Mouse (Mus musculus) gastrocnemius, postnatal 36 days (tissue): ENCODE data around the gene Klhl42. TPM values are rescaled to one million over a fixed set of nuclear protein-coding genes. Genes with fewer than 3 reads are reported as not detected.

Experiments
- DNase-seq, 2 experiments: peaks; one replicate each; pipeline ENCODE4 v3.0.0; 2022
- intact Hi-C: fragments of 180-260 bp; cut with DNase I; formaldehyde crosslinking; loops from one replicate; pipeline ENCODE4 v1.15.1; 2025
- total RNA-seq, 2 experiments: library from RNA; stranded (reverse); gene quantifications; 2 replicates each; pipeline ENCODE4 v1.2.3; 2021

Klhl42 gene
- total RNA-seq, 2 experiments from 2014 or later, result 1.6 to 2.2 TPM

DNA sequence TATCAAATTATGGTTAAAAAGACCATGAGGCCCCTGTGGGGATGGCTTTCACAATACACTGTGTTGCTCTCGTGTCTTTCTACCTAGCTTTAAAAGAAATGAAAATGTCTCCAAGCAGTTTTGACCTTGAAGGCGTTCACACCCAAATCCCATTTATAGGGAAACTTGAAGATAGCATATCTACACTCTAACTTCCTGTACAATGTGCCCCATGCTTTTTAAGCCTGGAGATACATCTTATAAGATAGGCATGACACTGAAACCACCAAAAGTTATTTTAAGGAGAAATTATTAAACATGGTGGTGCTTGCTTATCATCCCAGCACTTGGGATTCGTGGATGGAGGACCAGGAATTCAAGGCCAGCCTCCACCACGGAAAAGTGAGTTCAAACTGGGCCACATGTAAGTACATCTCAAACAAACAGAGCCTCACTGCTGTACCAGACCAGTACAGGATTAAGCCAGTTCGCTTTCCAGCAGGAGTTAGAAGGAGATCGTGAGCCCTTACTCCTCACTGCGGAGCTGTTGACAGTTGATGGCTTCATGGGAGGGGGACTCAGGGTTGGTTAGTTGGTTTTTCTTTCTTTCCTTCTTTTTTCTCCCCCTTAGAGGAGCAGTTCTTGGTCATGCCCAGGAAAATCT, 5.7 kb upstream of the Klhl42 start:
- intact Hi-C loops, result no loop called here

DNA sequence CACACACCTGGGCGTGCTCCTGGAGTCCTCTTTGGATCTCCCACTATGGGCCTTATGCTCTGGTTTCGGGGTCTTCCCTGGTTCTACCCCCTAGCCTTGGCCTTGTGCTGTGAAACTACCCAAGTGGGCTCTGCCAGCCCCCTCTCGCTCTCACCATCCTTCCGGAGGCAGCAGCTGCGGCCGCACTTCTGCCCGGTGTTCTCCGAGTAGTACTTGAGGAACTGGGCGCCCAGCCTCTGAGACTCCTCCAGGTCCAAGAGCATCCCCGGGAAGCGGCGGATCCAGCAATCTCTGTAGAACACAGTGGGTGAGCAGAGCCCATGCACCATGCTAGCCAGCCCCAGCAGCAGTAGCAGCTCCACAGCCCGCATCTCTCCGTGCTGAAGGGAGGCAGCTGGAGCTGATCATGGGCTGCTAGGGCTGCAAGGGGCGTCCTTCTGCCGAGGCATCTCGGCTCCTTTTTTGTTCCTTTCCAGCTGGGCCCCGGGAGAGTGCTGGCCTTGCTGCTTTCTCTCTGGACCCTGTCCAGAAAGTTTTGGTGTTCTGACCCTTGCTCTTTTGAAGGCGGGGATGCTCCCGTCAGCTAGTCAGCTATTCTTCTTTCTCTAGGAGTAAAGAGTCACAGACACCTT, 4.5 kb upstream of the Klhl42 start, which contains the start of gene Mansc4:
Gene Mansc4 (minus strand): TSS at position 439 of the 632 bp plus-strand sequence.
- DNase-seq, result no peak
- intact Hi-C loops, result no loop called here

More for the DNA sequence above, 5.7 kb upstream of the Klhl42 start:
- DNase-seq, result no peak

DNA sequence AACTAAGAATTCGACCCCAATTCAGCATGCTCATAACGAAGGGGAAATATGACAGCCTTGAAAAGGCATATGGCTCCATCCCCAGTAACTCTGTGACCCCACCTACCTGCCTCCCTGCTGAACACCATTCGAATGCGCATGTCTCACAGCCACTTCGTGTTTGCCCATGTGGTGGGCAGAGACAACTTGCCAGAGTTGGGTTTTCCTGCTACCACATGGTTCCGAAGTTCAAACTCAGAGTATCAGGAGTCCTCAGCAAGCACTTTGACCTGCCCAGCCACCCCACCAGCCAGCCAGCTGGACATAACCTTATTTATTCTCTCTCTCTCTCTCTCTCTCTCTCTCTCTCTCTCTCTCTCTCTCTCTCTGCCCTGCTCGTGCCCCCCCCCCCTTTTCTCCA, 3.4 kb upstream of the Klhl42 start:
- no peak for DNase-seq
- intact Hi-C loops, result no loop called here

DNA sequence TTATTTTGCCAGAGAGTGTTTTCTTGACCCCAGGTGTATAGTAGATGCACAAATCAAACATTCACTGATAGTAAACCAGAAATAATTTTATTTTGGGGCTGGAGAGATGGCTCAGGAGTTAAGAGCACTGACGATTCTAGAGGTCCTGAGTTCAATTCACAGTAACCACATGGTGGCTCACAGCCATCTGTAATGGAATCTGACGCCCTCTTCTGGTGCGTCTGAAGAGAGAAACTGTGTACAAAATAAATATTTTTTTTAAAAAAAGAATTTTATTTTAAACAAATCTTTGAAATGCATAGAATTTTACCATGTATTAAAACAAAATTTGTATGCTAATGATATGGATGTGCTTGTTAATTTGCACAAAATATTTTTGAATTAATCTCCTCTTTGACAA, 2.7 kb upstream of the Klhl42 start:
- no peak for DNase-seq
- intact Hi-C loops, result no loop called here

DNA sequence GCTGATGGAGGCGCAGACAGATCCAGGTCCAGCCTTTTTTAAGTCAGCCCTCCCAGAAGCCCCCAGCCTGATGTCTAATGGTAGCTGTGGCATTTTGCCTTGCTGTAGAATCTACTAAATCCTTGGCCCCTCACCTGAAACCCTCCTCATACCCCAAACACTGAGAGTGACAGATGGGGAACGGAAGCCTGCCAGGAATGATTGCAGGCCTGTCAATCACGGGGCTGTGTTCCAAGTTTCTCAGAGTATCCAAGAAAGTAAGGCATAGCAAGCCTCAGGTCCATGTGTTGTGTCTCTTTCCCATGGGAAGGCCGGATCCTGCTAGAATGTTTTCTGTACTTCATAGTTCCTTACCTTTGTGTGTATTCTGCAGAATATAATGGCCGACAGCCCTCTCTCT, 988 bp upstream of the Klhl42 start:
- intact Hi-C loops, result no loop called here
- no peak for DNase-seq

DNA sequence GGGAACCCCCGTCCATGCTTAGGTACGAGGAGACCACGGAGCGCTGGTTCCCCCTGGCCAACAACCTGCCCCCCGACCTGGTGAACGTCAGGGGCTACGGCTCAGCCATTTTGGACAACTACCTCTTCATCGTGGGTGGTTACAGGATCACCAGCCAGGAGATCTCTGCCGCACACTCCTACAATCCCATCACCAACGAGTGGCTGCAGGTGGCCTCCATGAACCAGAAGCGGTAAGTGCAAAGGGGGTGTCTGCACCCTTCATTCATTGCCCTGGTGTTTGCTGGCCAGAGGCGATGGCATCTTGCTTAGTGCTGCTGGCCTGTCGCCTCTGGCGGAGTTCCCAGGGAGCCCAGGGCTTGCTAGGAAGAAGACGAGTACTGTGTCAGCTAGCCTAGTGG, 957 bp downstream of the Klhl42 start:
- DNase-seq, result peak; percentile 40 to 48
- intact Hi-C loops, result no loop called here

DNA sequence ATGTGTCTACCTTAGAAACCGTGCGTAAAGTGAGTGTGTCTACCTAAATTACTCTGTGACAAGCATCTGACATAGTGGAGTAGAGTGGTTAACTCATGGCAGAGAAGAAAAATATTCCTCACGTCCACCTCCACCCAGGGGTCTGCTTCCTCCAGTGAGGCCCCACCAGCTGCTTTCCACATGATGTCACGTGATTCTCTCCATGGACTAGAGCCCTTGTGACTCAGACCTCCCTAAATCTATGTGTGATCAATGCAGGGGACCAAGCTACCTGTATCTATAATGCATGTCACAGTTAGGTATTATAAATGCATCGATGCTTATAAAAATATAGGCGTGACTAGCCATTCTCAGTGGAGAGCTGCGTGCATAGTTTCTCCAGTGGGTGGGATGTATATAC, 3.6 kb downstream of the Klhl42 start:
- DNase-seq, result no peak
- intact Hi-C loops, result no loop called here

DNA sequence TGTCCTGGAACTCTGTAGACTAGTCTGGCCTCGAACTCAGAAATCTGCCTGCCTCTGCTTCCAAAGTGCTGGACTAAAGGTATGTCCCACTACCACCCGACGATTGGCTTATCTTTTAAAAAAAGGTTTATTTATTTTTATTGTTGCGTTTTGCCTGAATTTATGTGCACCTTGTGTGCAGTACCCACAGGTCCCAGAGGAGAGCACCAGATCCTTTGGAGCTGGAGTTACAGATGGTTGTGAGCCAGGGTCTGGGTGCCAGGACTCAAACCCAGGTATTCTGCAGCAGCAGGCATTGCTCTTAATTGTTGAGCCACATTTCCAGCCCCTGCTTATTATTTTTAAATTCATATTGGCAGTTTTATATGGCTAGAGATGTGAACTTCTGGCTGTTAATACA, 4.9 kb downstream of the Klhl42 start:
- intact Hi-C loops, result no loop called here
- DNase-seq, result no peak

DNA sequence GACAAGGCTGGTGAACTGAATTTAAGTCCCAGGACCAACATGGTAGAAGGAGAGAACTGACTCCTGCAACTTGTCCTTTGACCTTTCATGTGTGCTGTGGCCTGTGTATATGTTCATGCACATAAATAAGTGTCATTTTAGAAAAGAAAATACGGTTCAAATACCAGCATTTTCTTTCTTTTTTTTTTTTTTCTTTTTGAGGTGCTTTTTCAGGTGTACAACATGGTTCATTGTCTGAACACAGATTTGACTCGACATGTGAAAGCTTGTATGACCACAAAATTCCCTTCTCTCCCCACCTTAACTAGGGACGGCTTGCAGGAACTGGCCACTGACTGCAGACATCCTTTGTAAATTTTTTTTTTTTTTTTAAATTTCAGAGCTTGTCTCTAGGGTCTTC, 5.8 kb downstream of the Klhl42 start:
- DNase-seq, result no peak
- intact Hi-C loops, result no loop called here

DNA sequence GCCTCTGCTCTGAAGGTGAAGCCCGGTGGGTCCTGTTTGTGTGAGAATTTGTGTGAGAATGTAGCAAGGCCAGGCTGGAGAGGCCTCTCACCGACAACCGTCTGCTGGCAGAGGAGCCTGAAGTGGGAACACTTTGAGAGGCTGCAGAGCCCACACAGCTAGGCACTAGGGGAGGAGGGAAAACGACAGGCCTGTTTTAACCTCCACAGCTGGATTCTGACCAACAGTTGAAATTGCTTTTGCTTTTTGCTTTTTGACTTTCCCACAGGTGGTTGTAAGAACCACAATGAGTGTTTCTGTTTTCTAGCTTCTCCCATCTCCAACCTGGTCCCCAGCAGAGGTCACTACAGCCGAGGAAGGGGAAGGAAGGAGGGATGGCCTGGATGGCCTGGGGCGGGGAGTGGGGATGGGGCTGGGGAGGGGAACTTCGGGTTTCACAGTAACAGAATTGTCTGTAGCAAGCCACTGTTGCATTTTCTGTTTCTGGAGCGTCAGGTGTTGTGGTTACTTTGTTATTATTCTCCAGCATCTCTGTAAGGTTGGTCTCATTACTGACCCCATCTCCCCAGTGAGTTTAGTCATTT, 6.3 kb downstream of the Klhl42 start:
- DNase-seq, result no peak
- intact Hi-C loops, result no loop called here

DNA sequence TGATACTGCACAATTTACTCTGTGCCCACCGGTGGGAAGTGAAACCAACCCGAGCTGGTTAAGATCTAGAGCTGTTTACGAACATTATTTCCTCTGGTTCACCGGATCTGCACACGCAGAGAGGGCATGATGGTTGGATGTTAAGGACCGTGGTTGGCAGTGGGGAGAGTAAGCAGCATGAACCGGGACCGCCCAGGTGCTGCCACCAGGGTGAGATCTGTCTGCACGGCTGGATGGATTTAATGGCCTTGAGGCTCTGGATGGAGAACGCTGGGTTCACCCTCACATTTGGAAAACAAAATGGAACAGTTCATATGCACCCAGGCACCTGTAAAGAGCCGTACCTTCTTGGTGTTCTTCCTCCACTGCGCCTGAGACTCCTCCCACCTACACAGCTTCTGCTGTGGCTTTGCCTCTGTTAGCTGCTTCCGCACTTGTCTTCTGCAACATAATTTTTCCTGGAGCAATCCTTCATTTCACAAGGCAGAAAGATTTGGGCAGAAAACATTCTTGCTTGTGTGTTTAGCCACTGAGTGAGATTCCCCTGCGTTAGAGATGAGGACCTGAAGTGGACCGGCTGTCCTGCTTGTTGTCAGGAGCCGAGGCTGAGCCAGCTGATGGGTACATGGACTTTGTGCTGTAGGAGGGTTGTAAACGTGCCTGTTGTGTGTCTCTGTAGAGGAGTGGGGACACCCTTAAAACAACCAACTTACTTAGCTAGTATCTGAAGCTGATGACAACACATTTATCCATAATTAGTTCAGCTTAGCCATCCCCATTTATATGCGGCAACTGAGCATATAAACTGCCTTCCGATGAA, 8.5 kb downstream of the Klhl42 start:
- intact Hi-C loops, result loop anchor here (5.0 kb wide), 1 partner anchor 72 kb away; no protein-coding TSS in a partner anchor
- no peak for DNase-seq

DNA sequence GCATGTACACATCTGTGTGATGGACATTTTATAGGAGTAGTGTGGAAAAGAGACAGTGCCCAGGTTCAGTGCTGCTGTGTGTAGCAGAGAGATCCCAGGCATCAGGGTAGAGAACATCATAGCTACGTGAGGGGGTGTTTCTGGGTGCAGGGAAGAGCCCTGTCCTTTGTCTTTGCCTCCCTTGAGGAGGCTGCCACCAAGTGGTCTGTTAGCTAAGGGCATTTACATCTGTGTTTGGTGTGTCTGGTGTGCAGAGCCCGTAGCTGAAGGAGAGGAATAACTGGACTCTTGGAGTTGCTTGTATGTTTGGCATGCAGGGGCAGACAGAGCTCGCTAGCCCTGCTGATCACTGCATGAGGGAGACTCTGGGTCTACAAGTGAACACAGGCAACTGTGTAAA, 11.1 kb downstream of the Klhl42 start:
- intact Hi-C loops, result loop anchor here (5.0 kb wide), 1 partner anchor 75 kb away; no protein-coding TSS in a partner anchor
- no peak for DNase-seq

DNA sequence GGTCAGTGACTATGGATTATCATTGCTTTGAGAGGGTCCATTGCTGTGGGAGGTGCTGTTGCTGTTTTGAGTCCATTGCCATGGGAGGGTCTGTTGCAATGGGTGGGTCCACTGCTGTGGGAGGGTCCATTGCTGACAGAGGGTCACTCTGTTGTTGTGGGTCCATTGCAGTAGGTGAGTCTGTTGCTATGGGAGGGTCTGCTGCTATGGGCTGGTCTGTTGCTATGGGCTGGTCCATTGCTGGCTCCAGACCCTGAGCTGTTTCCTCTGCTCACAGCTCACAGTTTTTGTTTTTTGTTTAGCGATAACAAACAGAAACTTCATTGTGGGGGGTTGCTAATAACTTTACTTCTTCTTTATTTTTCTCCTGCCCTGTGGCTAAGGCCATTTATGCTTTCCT, 14.3 kb downstream of the Klhl42 start:
- intact Hi-C loops, result no loop called here
- DNase-seq, result no peak

DNA sequence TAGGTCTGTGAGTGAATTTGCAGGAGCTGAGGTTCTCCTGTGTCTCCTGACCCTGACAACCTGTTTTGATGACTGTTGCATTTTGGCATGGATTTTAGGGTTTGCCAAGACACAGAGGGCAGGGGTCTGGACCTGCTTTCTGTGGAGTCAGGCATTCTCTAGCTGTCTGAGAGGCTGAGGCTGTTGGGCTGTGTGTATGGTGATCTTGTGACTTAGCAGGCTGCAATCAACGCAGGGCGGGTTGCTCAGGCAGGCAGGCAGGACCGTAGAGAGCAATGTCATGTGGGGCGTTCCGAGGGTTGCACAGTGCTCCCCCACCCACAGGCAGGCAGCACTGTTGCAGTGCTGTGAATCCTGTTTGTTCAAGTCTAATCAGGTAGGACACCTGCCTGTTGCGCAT, 15.5 kb downstream of the Klhl42 start:
- intact Hi-C loops, result no loop called here
- no peak for DNase-seq

DNA sequence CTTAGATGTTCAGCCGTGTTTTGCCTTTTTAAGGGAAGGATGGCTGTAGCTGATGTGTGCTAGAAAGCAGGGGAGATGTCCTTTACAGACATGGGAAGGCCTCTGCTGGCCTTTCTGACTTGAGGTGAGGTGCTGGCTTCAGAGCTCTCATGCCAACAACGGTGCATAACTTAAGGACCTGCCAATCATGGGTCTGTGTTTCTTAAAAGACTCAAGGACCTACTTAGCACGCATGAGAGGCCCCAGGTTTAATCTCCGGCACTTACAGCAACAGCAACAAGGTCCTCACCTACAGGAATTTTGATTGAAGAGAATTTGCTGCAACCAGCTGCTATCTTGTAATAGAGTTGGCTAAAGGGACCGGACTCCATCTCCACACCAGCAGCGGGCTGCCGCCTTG, 18.1 kb downstream of the Klhl42 start:
- intact Hi-C loops, result no loop called here
- no peak for DNase-seq

DNA sequence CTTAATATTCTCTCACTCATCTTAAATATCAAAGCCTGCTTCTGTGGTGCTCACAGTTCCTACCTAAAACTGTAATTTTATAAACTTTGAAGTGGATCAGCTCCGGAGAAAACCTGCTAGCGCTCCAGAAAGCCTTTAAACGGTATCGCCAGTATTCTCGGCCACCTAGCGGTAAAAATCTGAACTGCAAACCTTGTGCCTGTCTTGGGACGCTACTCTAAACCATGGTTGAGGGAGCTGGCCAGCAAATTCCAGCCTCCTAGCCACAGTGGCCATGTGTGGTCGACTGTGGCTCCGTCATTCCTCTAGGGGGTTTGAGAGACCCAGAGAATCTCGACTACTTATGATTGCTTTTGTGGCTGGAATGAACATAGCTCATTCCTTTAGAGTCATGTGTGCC, 25.4 kb downstream of the Klhl42 start:
- intact Hi-C loops, result loop anchor here (5.0 to 10.0 kb wide), 2 partner anchors 109 to 292 kb away; no protein-coding TSS in a partner anchor
- peak; percentile 71 to 83 for DNase-seq

DNA sequence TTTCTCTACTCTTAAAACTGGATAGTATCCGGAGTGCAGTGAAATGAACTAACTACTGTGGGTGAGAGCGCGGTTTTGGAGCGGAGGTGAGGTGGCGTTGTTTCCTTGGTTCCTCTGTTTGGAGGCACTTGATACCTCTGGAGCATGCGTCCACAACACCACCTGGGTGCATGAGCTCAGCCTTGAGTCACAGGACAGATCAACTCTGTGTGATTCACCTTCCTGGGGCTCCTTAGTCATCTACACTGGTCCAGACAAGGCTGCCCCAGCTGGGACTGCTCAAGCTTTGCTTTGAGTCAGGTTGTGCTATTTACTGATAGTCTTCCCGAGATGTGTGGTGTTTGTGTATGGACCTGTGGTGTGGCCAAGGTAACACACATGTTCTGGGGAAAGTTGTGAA, 26.6 kb downstream of the Klhl42 start:
- intact Hi-C loops, result loop anchor here (5.0 to 10.0 kb wide), 2 partner anchors 110 to 293 kb away; no protein-coding TSS in a partner anchor
- no peak for DNase-seq

DNA sequence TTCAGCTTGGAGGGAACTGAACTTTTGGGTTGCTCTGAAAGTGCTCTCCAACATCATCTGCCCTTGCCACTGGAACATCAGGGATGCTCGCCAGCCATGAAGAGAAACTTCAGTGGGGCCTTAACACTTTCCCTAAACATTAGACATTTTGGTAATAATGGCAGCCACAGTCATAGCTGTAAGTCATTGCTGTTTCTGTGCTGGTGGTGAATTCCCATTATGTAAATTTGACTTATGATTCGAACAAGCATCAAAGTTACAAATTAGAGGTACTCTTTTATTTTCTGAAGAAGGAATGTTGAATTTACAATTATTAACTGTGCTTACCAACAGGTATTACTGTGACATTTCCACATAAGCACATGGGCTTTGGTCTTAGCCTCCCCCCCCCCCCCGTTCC, 27.0 kb downstream of the Klhl42 start:
- DNase-seq, result no peak
- intact Hi-C loops, result loop anchor here (5.0 to 10.0 kb wide), 2 partner anchors 111 to 293 kb away; no protein-coding TSS in a partner anchor

DNA sequence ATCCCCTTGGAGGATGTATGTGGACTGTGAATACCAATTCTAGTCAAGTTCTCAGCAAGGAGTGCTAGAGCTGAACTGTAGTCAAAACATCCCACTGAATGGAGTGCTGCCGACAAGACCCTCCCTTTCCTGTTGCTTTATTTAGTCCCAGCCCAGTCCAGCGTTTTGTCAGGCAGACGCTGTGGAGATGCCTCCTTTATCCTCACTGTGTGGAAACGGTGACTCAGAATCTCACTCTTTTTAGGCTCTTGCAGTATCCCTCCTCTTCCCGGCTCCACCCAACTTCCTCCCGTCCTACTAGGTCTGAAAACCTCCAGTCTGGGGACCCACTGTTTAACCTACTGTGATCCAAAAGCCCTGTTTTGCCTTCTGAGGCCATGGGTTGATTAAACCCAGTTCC, 30.1 kb downstream of the Klhl42 start:
- intact Hi-C loops, result no loop called here
- no peak for DNase-seq

DNA sequence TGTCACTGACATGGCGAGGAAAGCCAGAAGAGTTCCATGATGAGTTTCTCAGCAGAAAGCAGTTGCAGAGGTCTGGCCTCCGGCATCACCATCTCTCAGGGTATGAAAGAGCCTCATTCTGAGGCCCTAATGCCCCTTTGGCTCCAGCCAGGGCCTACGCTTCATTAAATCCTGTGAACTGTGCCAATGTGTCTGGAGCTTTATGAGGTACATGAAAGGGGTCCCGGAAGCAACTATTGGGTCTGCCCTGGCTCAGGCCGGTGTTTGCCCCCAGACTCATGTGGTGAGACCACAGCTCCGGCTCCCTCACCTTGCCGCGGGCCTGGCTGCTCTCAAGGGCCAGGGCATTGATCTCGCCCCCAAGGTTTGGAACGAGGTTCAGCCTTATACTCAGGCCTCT, 36.1 kb downstream of the Klhl42 start:
- DNase-seq, result no peak
- intact Hi-C loops, result no loop called here

DNA sequence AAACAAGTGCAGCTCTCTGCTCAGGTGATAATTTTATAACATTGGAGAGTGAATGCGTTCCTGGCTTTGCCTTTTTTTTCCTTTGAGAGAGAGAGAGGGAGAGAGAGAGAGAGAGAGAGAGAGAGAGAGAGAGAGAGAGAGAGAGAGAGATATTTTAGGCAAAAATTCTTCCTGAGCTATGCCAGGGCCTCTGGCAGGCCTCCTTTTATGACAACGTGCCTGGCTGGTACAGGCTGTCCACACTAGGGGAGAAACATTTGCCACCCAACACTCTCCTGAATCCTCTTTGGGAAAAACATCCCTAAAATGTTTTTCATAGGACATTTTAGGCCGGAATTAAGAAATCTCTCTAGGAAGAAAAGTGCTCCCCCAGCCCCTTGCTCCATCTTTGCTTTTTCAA, 47.1 kb downstream of the Klhl42 start:
- intact Hi-C loops, result no loop called here
- no peak for DNase-seq
